Mouse (Mus musculus): ENCODE results near the gene Acox2.

Acox2 gene

GRCm38 (mm10) chr14:8209896-8210295 lies 49.3 kb downstream of the Acox2 start:
- no peak for DNase-seq

- DNase-seq, result no peak
Observed at GRCm38 (mm10) chr14:8208876-8209275, 50.3 kb downstream of the Acox2 start.

GRCm38 (mm10) chr14:8207543-8207942 lies 51.6 kb downstream of the Acox2 start:
- no peak for DNase-seq

GRCm38 (mm10) chr14:8207105-8207504 lies 52.0 kb downstream of the Acox2 start:
- no peak for DNase-seq

- no peak for DNase-seq
Observed at GRCm38 (mm10) chr14:8206179-8206910, 52.8 kb downstream of the Acox2 start.

- DNase-seq, result no peak
Observed at GRCm38 (mm10) chr14:8201715-8202114, 57.4 kb downstream of the Acox2 start.

GRCm38 (mm10) chr14:8200769-8201168 lies 58.4 kb downstream of the Acox2 start:
- DNase-seq, result no peak

GRCm38 (mm10) chr14:8192727-8193126 lies 66.4 kb downstream of the Acox2 start:
- DNase-seq, result no peak

GRCm38 (mm10) chr14:8191331-8191965 lies 67.7 kb downstream of the Acox2 start:
- no peak for DNase-seq

GRCm38 (mm10) chr14:8190556-8190955 lies 68.6 kb downstream of the Acox2 start:
- DNase-seq, result no peak

- no peak for DNase-seq
Observed at GRCm38 (mm10) chr14:8186278-8187045, 72.7 kb downstream of the Acox2 start.

GRCm38 (mm10) chr14:8183330-8183729 lies 75.8 kb downstream of the Acox2 start:
- no peak for DNase-seq

GRCm38 (mm10) chr14:8180371-8181035 lies 78.7 kb downstream of the Acox2 start:
- no peak for DNase-seq

- DNase-seq, result peak; percentile 48 to 58
Observed at GRCm38 (mm10) chr14:8176251-8176650, 82.9 kb downstream of the Acox2 start.

Measured in kidney, postnatal 4 days (tissue).